Mouse (Mus musculus): Measurements from ENCODE around the gene Olfr735. TPM values are rescaled to one million over a fixed set of nuclear protein-coding genes. Genes with fewer than 3 reads are reported as not detected.

Olfr735 gene
- polyA plus RNA-seq (2015; fragmentation: Nextera tagmentation; extraction: Ambion mirVana) = not detected in 2 replicates

DNA sequence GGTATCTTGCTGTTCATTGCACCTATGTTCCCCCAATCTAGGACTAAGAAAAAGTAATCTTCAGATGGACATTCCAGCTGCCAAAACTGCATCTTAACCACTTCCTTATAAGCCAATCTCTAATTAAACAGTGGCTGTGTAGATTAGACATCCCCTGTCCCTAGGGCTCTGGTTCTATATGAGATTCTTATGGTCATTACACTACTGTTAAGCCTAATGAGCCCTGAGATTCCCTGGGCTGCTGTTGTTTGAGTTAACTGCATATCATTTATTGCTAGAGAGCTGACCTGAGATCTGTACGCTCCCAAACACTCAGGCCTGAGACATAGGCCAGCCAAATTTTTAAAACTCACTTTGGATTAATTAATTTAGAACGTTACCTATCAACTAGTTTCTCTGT is at the start of gene Olfr735:
TSS of gene Olfr735 (minus strand) at position 77 of the 400 bp plus-strand sequence.
- no peak within 1 kb of the TSS for H3K4me2 ChIP-seq
- no peak within 1 kb of the TSS for H3K4me3 ChIP-seq (replicated peaks)
- H3K4me1 ChIP-seq = no peaks in the 10 kb centered on the region
- no peaks in the 10 kb centered on the region for H3K36me3 ChIP-seq
- H3K27ac ChIP-seq = no peak within 1 kb of the TSS
- no peak within 1 kb of the TSS for H3K9ac ChIP-seq
- ATAC-seq (ENCODE audit: insufficient read depth, low FRiP score, low read depth) = no peak
- H3K9me3 ChIP-seq = no peaks in the 10 kb centered on the region
- WGBS = 82% methylated on average over 2 of the region's 2 CpGs
- no peaks in the 10 kb centered on the region for H3K27me3 ChIP-seq (replicated peaks)

- no peak within 1 kb of the TSS for H3K4me2 ChIP-seq
- H3K9me3 ChIP-seq = no peaks in the 10 kb centered on the region
- no peaks in the 10 kb centered on the region for H3K36me3 ChIP-seq
- no peak for ATAC-seq (ENCODE audit: insufficient read depth, low FRiP score, low read depth)
- H3K27ac ChIP-seq = no peak within 1 kb of the TSS
- no peak within 1 kb of the TSS for H3K4me3 ChIP-seq (replicated peaks)
- no peaks in the 10 kb centered on the region for H3K27me3 ChIP-seq (replicated peaks)
- no peaks in the 10 kb centered on the region for H3K4me1 ChIP-seq
- WGBS = 55% methylated on average over 2 of the region's 2 CpGs
- no peak within 1 kb of the TSS for H3K9ac ChIP-seq
Observed at GRCm38 (mm10) chr14:50380863-50381262, 32.2 kb upstream of the Olfr735 start, which contains the start of gene Olfr736. Olfr736 (plus strand) TSS chr14:50381163.

GRCm38 (mm10) chr14:50363561-50363960 is 14.9 kb upstream of the Olfr735 start:
- 79% methylated on average over 2 of the region's 2 CpGs for WGBS
- no peaks in the 10 kb centered on the region for H3K36me3 ChIP-seq
- H3K27ac ChIP-seq = no peak overlapping the region
- H3K27me3 ChIP-seq (replicated peaks) = no peaks in the 10 kb centered on the region
- ATAC-seq (ENCODE audit: insufficient read depth, low FRiP score, low read depth) = no peak
- H3K9me3 ChIP-seq = no peaks in the 10 kb centered on the region
- no peak overlapping the region for H3K4me2 ChIP-seq
- H3K4me3 ChIP-seq (replicated peaks) = no peak overlapping the region
- H3K9ac ChIP-seq = no peak overlapping the region
- H3K4me1 ChIP-seq = no peaks in the 10 kb centered on the region

- no peaks in the 10 kb centered on the region for H3K27me3 ChIP-seq (replicated peaks)
- H3K27ac ChIP-seq = no peak overlapping the region
- ATAC-seq (ENCODE audit: insufficient read depth, low FRiP score, low read depth) = no peak
- H3K4me2 ChIP-seq = no peak overlapping the region
- no peak overlapping the region for H3K4me3 ChIP-seq (replicated peaks)
- no peak overlapping the region for H3K9ac ChIP-seq
- WGBS = 90% methylated on average over 3 of the region's 3 CpGs
- H3K4me1 ChIP-seq = no peaks in the 10 kb centered on the region
- H3K9me3 ChIP-seq = no peaks in the 10 kb centered on the region
- no peaks in the 10 kb centered on the region for H3K36me3 ChIP-seq
Observed at GRCm38 (mm10) chr14:50360480-50360879, 11.8 kb upstream of the Olfr735 start.

GRCm38 (mm10) chr14:50357593-50357992 is 8.9 kb upstream of the Olfr735 start, which contains the start of gene Tlr11:
Tlr11 (plus strand) TSS chr14:50357914.
- Histone ChIP-seq H3K4me1 (no peaks in the 10 kb centered on the region), H3K4me2 (no peak within 1 kb of the TSS), H3K9me3 (no peaks in the 10 kb centered on the region), H3K36me3 (no peaks in the 10 kb centered on the region), H3K9ac (no peak within 1 kb of the TSS), H3K27me3 (replicated peaks) (no peaks in the 10 kb centered on the region), H3K27ac (no peak within 1 kb of the TSS), H3K4me3 (replicated peaks) (no peak within 1 kb of the TSS)
- WGBS = 80% methylated on average over 2 of the region's 2 CpGs
- ATAC-seq (ENCODE audit: insufficient read depth, low FRiP score, low read depth) = no peak

- H3K4me1 ChIP-seq = no peaks in the 10 kb centered on the region
- no peaks in the 10 kb centered on the region for H3K9me3 ChIP-seq
- no peak overlapping the region for H3K9ac ChIP-seq
- 55% methylated on average over 2 of the region's 2 CpGs for WGBS
- H3K4me3 ChIP-seq (replicated peaks) = no peak overlapping the region
- ATAC-seq (ENCODE audit: insufficient read depth, low FRiP score, low read depth) = no peak
- H3K4me2 ChIP-seq = no peak overlapping the region
- H3K36me3 ChIP-seq = no peaks in the 10 kb centered on the region
- H3K27ac ChIP-seq = no peak overlapping the region
- H3K27me3 ChIP-seq (replicated peaks) = no peaks in the 10 kb centered on the region
Observed at GRCm38 (mm10) chr14:50356725-50357124, 8.1 kb upstream of the Olfr735 start.

DNA sequence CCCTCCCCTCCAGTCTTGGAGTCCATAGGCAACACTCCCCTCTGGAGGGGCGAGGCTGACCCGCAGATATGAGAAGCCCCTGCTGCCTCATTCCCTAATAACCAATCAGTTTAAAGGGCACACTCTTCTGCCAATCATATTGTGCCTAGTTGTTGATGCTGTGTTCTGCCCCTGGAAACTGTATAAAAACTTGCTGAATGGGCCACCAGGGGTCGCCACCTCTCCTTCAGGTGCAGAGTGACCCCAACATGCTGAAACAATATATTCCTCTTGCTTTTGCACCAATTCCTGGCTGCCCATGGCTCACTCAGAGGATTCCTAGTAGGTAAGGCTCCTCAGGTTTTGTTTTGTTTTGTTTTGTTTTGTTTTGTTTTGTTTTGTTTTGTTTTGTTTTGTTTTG is 3.8 kb upstream of the Olfr735 start:
- Histone ChIP-seq H3K27ac (no peak overlapping the region), H3K4me2 (no peak overlapping the region), H3K27me3 (replicated peaks) (no peaks in the 10 kb centered on the region), H3K9ac (no peak overlapping the region), H3K9me3 (no peaks in the 10 kb centered on the region), H3K4me1 (no peaks in the 10 kb centered on the region), H3K36me3 (no peaks in the 10 kb centered on the region), H3K4me3 (replicated peaks) (no peak overlapping the region)
- ATAC-seq (ENCODE audit: insufficient read depth, low FRiP score, low read depth) = no peak
- 50% methylated on average over 3 of the region's 3 CpGs for WGBS

DNA sequence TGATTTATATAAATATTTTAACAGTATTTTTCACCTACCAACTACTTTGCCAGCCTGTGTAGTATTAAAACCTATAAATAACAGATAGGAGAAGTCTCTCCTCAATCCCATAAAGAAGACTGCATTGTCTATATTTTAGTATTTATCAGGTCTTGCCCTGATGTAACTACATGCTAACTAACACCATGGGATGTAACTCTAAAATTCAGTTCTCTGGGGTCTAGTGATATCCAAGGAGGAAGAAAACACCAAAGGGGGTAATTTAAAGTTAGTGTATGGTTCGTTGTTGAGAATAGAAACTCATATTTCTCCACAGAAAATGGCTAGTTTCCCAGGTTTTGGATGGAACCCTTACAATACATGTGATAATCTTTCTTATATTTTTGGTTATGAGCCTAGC is 22.0 kb downstream of the Olfr735 start, which contains the start of gene Olfr734:
TSS of gene Olfr734 (minus strand) at position 101 of the 400 bp plus-strand sequence.
- WGBS = 64% methylated on average over 1 of the region's 1 CpGs
- no peak for ATAC-seq (ENCODE audit: insufficient read depth, low FRiP score, low read depth)
- no peak within 1 kb of the TSS for H3K4me2 ChIP-seq

DNA sequence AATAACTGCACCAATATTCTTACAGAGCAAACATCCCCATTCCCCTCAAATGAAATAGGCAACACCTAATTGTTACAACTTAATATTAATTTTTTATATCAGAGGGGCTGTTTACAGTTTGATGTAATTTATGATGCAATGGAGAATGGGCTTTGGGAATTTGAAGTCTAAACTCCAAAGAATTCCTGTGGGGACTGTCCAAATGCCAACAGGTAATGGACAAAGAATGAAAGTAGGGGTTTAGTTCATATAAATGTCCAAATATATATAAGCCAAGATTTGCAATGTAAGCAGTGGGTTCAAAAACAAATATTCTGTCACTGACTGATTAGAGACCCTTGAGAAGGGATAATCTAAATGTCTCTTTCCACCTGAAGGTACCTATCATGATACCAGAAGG is 47.2 kb downstream of the Olfr735 start, which contains the start of gene Olfr733:
TSS of gene Olfr733 (minus strand) at position 101 of the 400 bp plus-strand sequence.
- no peak for ATAC-seq (ENCODE audit: insufficient read depth, low FRiP score, low read depth)
- Histone ChIP-seq H3K9me3 (no peaks in the 10 kb centered on the region), H3K4me3 (replicated peaks) (no peak within 1 kb of the TSS), H3K9ac (no peak within 1 kb of the TSS), H3K4me2 (no peak within 1 kb of the TSS), H3K27me3 (replicated peaks) (no peaks in the 10 kb centered on the region), H3K4me1 (no peaks in the 10 kb centered on the region), H3K27ac (no peak within 1 kb of the TSS), H3K36me3 (no peaks in the 10 kb centered on the region)

More for the DNA sequence above, 22.0 kb downstream of the Olfr735 start, which contains the start of gene Olfr734:
- H3K9me3 ChIP-seq = no peaks in the 10 kb centered on the region
- no peaks in the 10 kb centered on the region for H3K36me3 ChIP-seq
- H3K4me1 ChIP-seq = no peaks in the 10 kb centered on the region
- no peak within 1 kb of the TSS for H3K9ac ChIP-seq
- no peak within 1 kb of the TSS for H3K27ac ChIP-seq
- no peak within 1 kb of the TSS for H3K4me3 ChIP-seq (replicated peaks)
- H3K27me3 ChIP-seq (replicated peaks) = no peaks in the 10 kb centered on the region

Other genes starting within 250 kb of the Olfr735 start
- gene Olfr727, start 225.7 kb downstream of the Olfr735 start, polyA plus RNA-seq (2015; fragmentation: Nextera tagmentation; extraction: Ambion mirVana) = not detected in 2 replicates
- gene Olfr728, start 206.2 kb downstream of the Olfr735 start, polyA plus RNA-seq (2015; fragmentation: Nextera tagmentation; extraction: Ambion mirVana) = not detected in 2 replicates
- not detected in 2 replicates for gene Olfr729, start 196.0 kb downstream of the Olfr735 start, polyA plus RNA-seq (2015; fragmentation: Nextera tagmentation; extraction: Ambion mirVana)
- gene Olfr730, start 160.7 kb downstream of the Olfr735 start, polyA plus RNA-seq (2015; fragmentation: Nextera tagmentation; extraction: Ambion mirVana) = not detected in 2 replicates
- not detected in 2 replicates for gene Olfr731, start 107.0 kb downstream of the Olfr735 start, polyA plus RNA-seq (2015; fragmentation: Nextera tagmentation; extraction: Ambion mirVana)
- not detected in 2 replicates for gene Olfr732, start 64.7 kb downstream of the Olfr735 start, polyA plus RNA-seq (2015; fragmentation: Nextera tagmentation; extraction: Ambion mirVana)
- gene Olfr733, start 47.4 kb downstream of the Olfr735 start, polyA plus RNA-seq (2015; fragmentation: Nextera tagmentation; extraction: Ambion mirVana) = not detected in 2 replicates
- gene Olfr734, start 22.1 kb downstream of the Olfr735 start, polyA plus RNA-seq (2015; fragmentation: Nextera tagmentation; extraction: Ambion mirVana) = not detected in 2 replicates
- not detected in 2 replicates for gene Tlr11, start 9.0 kb upstream of the Olfr735 start, polyA plus RNA-seq (2015; fragmentation: Nextera tagmentation; extraction: Ambion mirVana)
- not detected in 2 replicates for gene Olfr736, start 32.3 kb upstream of the Olfr735 start, polyA plus RNA-seq (2015; fragmentation: Nextera tagmentation; extraction: Ambion mirVana)
- gene Olfr738, start 58.7 kb upstream of the Olfr735 start, polyA plus RNA-seq (2015; fragmentation: Nextera tagmentation; extraction: Ambion mirVana) = not detected in 2 replicates
- gene Olfr739, start 69.8 kb upstream of the Olfr735 start, polyA plus RNA-seq (2015; fragmentation: Nextera tagmentation; extraction: Ambion mirVana) = not detected in 2 replicates
- gene Olfr740, start 96.7 kb upstream of the Olfr735 start, polyA plus RNA-seq (2015; fragmentation: Nextera tagmentation; extraction: Ambion mirVana) = not detected in 2 replicates
- not detected in 2 replicates for gene Olfr741, start 123.9 kb upstream of the Olfr735 start, polyA plus RNA-seq (2015; fragmentation: Nextera tagmentation; extraction: Ambion mirVana)
- not detected in 2 replicates for gene Olfr742, start 154.7 kb upstream of the Olfr735 start, polyA plus RNA-seq (2015; fragmentation: Nextera tagmentation; extraction: Ambion mirVana)
- not detected in 2 replicates for gene Olfr743, start 173.0 kb upstream of the Olfr735 start, polyA plus RNA-seq (2015; fragmentation: Nextera tagmentation; extraction: Ambion mirVana)

Data from stomach, embryonic 15.5 days (tissue).